Mouse (Mus musculus) monocyte, adult 2 months (primary cell): Measurements from ENCODE around the gene Hsf2bp.

Experiments
- DNase-seq, 2 experiments: peaks; one replicate each; pipeline ENCODE4 v3.0.0; 2022; ENCODE audit warnings: low spot score in 2 of 2, low read depth in 1 of 2

Hsf2bp gene

GRCm38 (mm10) chr17:31986915-31987314 lies 49.2 kb downstream of the Hsf2bp start:
- no peak for DNase-seq

GRCm38 (mm10) chr17:31983491-31983890 lies 52.7 kb downstream of the Hsf2bp start:
- DNase-seq: no peak

DNA sequence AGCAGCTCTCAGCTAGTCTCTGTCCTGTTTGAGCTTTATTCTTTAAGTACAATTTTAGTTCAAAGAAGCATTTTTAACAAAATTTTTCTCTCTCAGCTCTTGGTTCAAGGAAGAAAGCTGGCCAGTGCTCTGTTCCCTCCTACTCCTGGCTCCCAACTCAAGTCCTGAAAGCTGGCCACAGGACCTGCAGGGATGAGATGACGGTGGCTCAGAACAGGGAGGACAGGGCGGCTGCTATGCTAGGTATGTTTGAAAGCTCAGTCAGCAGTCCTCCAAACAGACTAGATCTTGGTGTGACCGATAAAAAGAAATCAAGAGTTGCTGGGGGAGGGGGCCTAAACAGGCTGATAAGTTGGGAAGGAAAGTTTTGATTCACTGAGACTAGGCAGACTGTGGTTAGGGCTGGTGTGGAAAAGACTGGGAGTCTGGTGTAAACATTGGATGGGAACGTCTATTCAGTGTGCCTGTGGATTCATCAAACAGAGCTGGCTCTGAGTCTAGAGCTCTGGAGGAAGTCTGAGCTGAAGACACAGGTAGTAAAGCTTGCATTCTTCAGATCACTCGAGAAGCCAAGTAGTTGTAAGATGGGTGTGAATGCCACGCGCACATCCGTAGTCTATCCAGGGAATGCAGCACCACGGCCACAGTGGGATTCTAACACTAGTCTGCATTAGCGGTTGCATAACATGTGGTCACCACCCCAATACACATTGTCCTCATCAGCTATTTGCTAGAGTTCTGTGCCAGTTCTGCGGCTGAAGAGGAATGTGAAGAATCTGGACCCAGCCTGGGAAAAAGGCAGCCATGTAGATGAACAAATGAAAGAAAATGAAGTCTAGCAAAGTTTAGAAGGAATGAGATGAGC lies 53.6 kb downstream of the Hsf2bp start:
- DNase-seq: no peak

DNA sequence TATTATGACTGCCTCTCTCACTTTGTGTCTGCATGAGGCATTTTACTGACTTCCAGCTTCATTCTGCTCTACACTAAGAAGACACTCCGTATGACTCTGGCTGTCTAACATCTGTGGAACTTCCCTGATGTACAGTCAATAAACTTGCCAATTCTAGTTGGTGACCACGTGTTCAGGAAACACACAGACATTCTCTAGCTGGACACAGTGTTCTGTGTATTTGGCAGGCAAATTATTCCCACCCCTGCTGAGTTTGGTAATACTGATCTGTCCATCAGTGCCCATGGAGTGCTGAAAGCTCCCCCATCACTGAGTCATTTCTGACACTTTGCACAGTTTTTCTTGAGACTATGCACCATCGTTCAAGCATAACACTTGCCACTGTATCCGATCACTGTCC lies 56.3 kb downstream of the Hsf2bp start:
- no peak for DNase-seq

- no peak for DNase-seq
Observed at GRCm38 (mm10) chr17:31977131-31977530, 59.0 kb downstream of the Hsf2bp start.

- DNase-seq: no peak
Observed at GRCm38 (mm10) chr17:31976501-31976900, 59.6 kb downstream of the Hsf2bp start.

- DNase-seq: no peak
Observed at GRCm38 (mm10) chr17:31974694-31975093, 61.5 kb downstream of the Hsf2bp start.

GRCm38 (mm10) chr17:31973664-31974230 lies 62.4 kb downstream of the Hsf2bp start:
- DNase-seq: no peak

DNA sequence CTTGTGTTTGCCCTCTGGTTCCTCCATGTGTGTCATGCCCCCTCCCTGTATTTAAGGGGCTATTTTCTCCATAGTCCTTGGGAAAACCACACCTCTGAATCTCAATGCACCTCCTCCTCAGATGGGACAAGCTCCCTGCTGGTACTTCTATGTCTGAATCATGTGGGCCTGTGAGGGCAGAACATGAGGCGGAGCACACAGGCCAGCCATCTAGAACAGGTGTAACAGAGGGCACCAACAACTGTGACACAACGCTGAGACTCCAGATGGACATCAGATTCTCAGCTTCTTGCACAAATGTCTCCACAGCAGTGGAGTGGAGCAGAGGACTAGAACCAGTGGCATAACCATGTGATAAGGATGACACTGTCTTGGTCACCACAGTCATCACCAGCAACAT lies 65.3 kb downstream of the Hsf2bp start:
- DNase-seq: no peak

- peak; percentile 25 to 26 for DNase-seq
Observed at GRCm38 (mm10) chr17:31968801-31969200, 67.3 kb downstream of the Hsf2bp start.

DNA sequence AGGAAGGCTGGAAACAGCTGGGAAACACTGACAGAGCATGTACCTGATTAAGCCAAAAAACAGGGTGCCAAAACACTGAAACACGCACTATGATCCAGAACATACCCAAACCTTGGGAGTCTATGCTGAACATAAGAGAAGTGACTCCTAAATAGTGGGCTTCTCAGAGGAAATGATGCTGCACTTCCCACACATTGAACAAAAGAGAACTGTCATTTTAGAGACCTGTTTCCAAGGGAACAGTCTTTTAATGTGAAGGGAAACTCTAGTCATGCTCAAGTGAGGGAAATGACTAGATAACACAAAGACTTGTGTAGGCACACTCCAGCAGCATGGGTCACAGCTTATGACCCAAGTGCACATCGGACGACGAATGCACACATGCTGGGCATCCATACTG lies 68.8 kb downstream of the Hsf2bp start:
- peak in 1 of 2 experiments; percentile 16 for DNase-seq

- no peak for DNase-seq
Observed at GRCm38 (mm10) chr17:31966566-31966965, 69.6 kb downstream of the Hsf2bp start.

DNA sequence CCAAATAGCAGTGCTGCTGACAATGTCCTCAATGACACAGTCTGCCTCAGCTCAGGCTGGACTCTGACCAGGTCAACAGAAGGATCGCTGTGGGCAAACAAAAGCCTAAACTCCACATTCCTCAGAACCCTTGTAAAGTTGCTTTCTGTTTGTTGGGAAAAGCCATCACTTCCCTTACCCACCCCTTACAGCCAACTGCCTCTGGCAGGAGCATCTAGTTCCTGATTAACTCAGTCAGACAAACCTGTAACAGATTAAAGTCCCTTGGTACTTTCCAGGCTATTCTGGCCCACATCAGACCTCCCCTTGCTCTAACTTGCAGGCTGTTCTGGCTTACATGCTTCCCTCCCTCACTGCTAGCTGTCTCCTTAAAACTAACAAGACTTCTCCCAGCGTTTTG lies 70.5 kb downstream of the Hsf2bp start:
- DNase-seq: peak in 1 of 2 experiments; percentile 7

GRCm38 (mm10) chr17:31962930-31963329 lies 73.2 kb downstream of the Hsf2bp start:
- DNase-seq: no peak

GRCm38 (mm10) chr17:31962281-31962680 lies 73.9 kb downstream of the Hsf2bp start:
- no peak for DNase-seq

DNA sequence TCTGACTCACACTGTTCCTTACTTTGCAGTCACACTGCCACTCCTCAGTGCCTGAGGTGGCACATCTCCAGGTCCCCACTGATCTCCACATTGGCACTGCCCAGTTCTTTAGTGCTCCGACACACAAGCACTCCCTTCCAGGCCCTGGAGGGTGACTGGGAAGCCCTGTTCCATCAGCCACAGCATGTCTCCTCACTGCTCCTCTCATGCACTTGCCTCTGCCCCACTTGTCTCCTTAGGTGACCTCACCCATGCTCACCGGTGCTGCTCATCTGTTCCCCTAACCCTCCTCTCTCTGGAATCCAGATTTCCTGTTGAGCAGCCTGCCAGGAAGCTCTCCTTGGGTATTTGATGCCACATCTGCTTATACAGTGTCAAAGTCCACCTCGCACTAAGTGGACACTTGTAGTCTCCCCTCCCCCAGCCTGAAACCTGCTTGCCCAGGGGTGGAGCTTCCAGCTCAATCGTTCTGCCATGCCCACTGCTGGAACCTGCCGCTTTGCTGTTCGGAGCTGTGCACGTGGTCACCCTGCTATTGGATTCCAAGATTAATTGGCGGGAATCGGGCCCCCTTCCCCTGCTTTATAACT lies 81.5 kb downstream of the Hsf2bp start:
- no peak for DNase-seq

DNA sequence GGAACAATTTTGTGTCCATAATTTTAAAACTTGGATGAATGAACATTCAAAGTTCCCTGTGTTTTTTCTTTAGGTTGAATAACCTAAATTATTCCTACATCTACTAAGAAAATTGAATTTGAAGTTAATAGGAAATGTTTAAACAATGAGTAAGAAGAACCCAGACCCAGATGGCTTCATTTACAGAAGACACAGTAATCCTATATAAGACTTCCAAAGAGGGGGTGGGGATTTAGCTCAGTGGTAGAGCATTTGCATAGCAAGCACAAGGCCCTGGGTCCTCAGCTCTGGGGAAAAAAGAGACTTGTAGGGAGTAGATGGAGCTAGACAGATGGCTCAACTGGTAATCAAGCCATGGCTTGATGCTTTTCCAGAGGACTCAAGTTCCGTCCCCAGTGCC lies 87.1 kb downstream of the Hsf2bp start:
- DNase-seq: no peak

GRCm38 (mm10) chr17:31946436-31946835 lies 89.7 kb downstream of the Hsf2bp start:
- DNase-seq: no peak

GRCm38 (mm10) chr17:31943881-31944539 lies 92.1 kb downstream of the Hsf2bp start:
- DNase-seq: no peak

DNA sequence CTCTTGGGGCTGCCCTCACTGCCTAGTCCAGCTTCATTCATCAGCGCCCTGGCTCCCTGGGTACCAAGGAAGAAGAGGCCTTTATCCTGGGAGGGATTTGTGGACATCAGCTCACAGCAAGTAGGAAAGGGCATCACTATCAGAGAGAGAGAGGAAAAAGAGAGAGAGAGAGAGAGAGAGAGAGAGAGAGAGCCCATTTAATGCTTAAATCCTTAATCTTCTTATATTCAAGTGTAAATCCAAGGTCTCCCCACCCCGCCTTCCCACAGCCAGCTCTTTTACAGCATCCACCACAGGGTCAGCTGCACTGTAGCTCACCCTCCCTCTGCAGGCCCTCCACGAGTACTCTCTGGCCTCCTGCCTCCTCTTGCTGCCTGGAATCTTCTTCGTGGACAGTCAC lies 94.5 kb downstream of the Hsf2bp start:
- DNase-seq: no peak

DNA sequence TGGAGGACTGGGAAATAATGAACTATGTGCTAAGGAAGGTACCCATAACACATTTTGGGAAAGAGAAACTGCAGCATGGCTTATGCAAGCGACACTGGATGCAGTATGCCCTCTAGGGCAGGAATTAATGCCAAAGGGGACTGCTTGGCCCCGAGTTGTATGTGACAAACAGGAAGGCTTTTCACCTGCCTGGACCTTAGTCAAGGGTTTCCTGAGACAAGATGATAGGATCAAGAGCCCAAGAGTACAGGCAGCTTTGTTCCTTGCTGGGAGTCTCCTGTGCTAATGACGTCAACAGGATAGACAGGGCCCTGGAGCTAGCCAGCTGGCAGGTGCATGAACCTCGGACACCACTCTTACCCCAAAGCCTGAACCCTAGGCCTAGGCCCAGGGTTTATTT lies 95.5 kb downstream of the Hsf2bp start:
- DNase-seq: no peak
